Mouse (Mus musculus) spleen, adult 2 months (tissue): ENCODE measurements around the gene Scfd2.

Experiments
- CTCF ChIP-seq: fragments of 200-500 bp; IDR thresholded peaks from 2 replicates; pipeline ENCODE4 v1.5.1; 2011; ENCODE audit warnings: mild to moderate bottlenecking, inconsistent platforms; ENCODE audit not compliant: insufficient read depth, insufficient read length, insufficient replicate concordance; ENCODE audit errors: extremely low read depth
- POLR2A ChIP-seq: fragments of 200-500 bp; IDR thresholded peaks from 2 replicates; pipeline ENCODE4 v1.6.1; 2011; ENCODE audit warnings: low read depth, low read length, inconsistent platforms

- TF ChIP-seq POLR2A, result no peak
- TF ChIP-seq CTCF, result no peak
Observed at GRCm38 (mm10) chr5:74265601-74266475, 265.7 kb downstream of the Scfd2 start.
